Mouse (Mus musculus) lung, postnatal 4 days (tissue): ENCODE data around the gene Cdk8.

Experiments used
- DNase-seq, 2 experiments: peaks; one replicate each; pipeline ENCODE4 v3.0.0; 2021

The Cdk8 gene

DNA sequence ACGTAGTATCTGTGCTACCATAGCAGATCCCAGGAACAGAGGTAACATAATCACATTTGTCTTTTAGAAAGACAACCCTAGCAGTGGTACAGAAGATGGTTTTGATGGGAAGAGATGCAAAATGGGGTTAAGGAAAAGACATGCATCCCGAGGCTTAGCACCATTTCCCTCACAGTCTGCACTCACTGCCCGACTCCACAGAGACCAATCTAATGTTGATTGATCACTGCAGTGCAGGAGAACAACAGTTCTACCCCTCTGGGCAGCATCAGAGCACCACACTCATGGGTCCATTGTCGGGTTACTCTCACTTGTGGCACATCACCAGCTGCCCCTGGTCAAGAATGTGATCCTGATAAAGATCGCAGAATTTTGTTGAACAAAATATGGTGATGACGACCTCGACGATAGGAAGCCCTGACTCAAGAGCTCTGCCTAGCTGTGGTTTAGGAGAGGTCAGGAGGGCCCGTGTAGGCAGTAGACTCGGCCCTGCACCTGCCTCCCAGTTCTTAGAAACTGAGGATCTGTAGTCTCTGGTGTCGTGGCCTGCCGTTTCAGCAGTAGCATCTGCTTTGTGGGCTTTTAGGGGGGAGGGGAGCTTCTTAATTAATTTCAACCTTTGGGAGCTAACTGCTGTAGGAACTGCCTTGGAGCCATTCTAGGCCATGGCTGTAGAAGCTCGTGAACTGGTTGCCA is 51.0 kb downstream of the Cdk8 start:
- DNase-seq, result no peak

DNA sequence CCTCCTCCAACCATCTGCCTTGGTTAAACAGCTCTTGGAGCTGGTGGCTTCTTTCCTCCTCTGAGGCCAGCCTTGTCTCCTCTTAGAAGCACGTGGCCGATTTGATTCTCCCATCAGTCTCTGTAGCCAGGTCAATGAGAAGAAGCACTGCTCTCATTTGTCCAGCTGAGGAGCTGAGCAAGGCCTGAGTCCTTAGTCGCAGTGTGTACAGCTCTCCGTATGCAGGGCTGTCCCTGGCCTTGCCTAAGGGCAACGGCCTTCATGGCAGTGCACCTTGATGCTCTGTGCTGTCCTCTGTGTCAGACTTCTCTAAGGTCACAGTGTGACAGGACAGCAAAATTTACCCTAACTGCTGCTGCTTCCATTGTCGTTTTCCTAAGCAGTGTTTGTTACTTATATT is 52.9 kb downstream of the Cdk8 start:
- no peak for DNase-seq

DNA sequence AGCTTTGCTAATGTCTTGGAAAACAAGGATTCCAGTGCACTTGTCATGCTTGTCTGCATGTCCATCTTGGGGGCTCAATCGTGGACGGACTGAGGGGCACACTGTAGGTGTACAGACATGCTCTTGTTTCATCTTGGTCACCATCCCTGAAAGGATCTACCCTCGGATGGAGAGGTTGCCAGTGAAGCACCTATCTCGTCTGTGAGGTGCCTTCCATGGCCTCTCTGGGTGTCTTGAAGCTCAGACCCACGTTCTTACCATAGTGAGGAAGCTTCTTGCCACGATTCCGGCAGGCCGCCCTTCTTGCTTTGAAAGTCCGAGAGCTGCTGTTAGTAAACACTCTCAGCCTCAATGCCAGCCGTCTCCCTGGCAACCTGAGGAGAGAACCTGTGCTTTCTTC is 56.4 kb downstream of the Cdk8 start:
- DNase-seq, result no peak

DNA sequence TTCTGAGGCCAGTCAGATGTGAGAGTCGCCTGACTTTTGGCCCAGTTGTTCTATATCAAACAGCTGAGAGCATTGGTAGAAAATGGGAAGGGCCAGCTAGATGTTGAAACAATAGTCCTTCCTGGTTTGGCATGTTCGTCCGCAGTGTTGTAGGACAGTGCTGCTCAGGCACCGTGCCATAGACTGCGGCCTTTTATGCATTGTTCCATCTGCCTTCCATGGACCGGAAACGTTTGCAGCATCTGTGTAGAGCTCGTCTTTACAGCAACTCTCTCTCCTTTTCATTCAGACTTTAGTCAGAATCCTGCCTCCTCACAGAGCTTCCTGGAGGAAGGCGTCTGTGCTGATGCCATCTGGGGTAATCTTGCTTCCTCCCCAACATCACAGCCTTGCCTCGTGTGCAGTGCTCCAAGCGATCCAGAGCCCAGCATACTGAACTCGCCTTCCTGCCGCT is 57.0 kb downstream of the Cdk8 start:
- no peak for DNase-seq

DNA sequence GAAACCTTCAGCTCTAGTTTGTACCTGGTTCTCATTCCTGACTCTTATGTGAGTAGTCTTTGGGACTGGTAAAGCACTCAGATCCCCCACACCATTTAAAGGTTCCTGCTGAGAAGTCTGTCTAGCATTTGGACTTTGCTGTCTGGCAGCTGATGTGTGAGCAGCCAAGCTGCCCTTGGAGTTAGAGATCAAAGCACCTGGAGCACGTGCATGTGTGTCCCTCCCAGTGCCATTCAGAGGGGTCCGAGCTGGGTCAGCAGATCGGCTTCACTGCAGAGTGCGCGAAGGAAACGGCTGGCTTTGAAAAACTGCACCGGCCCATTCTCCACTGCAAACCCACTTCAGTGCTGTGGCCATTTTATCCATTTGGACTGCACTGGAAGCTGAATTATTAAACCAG is 58.9 kb downstream of the Cdk8 start:
- no peak for DNase-seq

DNA sequence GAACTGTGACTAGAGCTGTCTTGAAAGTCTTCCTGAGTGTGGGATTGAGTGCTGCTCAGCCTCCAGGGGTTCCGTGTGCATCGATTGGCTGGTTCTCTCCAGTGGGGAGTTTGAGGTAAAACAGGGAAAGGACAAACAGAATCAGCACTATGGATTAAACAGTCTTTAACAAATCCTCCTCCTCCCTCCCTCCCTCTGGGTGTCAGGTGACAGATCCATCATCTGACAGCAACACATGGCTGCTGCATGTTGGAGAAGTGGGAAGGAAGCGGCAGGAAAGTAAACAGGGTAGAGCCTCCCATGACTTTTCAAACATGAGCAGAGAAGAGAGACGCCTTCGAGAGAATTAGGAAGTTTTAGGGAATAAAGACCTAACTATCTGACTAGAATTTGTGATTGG is 59.4 kb downstream of the Cdk8 start:
- no peak for DNase-seq

DNA sequence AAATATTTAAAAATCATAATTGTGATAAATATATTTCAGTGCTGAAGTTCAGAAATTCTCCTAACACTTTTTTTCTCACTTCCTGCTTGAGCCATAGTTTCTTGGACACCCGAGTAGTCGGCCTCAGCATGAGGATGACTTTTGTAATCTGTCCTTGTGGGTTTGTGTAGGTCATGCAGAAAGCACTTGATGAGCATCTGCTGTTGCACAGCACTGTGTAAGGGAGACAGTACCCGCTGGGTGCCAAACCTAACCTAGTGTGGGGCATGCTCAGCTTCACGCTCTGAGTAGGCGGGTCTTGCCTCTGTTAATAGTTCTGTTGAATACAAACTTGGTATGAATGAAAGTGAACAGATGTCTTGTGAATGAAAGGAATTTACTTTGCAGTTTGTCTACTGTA is 60.5 kb downstream of the Cdk8 start:
- DNase-seq, result no peak

DNA sequence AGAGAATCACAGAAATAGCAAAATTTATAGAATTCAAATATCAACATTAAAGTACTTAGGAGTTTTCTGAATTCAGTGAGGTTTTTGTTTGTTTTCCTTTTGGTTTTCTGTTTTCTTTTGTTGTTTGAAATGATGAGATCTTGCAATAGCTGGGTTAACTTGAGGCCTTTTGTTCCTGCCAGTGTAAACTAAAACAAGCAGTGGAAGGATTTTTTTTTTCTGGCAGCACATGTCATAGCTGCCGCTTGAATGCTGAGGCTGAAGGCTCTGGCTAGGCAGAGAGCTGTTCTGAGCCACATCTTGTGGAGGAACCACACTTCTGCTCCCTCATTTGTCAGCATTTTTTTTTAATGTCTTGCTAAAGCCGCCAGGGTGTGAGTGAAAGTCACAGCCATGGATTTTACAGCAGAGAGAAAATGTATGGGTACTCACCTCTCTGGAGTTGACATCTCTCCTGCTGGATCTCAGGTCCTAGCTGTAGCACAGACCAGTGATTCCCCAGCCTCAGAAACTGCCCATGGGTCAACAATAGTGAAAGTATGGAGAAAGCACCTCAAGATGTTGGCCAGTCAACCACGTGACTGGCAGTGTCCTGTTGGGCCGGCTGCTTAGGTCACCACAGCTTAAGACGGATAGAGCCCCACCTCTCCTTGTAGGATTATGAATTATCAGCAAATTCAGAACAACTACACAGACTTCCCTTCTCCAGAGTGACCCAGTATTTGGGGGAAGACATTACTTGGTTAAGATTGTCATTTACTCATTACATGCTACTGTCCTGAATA is 62.1 kb downstream of the Cdk8 start:
- DNase-seq, result no peak

DNA sequence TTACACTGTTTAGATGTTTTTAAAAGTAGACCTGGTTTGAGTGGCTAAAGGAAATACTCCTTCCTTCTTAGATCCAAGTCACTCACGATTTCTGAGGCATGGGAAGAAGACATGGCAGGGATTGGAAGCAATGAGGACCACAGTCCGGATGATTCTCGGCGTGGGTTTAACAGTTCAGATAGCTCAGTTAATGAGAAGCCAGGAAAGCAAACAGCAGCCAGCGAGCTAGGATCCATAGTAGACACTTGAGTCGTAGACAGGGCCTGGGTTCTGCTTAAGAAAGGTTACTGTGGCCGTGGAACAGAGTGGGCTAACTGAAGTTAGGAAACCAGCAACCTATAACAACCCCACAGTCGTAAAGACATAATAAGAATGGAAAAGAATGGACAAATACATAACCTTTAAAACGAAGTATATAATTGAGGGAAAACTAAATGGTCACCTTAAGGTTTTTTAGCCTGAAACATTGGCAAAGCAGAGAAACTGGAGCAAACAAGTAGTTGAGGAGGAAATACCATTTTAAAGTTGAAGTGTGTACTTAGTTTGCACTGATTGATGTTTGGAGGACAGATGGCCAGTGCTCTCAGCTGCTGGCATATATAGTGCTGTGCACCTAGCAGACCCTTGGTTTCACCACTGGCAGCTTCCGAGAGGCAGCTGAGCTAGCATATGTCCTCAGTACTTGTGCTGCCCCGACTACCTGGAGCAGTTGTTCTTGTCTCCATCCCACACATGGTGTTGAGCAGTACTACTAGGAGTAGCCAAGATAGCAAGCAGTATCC is 63.1 kb downstream of the Cdk8 start:
- peak in 1 of 2 experiments; percentile 59 for DNase-seq

DNA sequence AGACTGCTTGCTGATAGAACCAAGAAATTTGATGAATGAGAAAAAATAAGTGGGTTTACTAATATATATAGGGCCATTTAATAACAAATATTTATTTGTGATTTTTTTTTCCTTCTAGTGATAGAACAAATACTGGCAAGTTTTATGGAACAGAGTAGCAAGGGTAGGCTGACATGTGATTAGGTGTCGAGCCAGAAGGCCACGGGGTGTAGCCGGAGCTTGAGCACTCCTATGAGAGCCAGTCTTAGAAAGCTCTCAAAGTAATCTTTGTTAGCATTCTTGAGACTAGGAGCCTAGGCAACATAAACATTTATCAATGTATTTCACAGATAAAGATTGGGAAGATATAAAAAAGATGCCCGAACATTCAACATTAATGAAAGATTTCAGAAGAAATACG is 63.8 kb downstream of the Cdk8 start:
- DNase-seq, result no peak

DNA sequence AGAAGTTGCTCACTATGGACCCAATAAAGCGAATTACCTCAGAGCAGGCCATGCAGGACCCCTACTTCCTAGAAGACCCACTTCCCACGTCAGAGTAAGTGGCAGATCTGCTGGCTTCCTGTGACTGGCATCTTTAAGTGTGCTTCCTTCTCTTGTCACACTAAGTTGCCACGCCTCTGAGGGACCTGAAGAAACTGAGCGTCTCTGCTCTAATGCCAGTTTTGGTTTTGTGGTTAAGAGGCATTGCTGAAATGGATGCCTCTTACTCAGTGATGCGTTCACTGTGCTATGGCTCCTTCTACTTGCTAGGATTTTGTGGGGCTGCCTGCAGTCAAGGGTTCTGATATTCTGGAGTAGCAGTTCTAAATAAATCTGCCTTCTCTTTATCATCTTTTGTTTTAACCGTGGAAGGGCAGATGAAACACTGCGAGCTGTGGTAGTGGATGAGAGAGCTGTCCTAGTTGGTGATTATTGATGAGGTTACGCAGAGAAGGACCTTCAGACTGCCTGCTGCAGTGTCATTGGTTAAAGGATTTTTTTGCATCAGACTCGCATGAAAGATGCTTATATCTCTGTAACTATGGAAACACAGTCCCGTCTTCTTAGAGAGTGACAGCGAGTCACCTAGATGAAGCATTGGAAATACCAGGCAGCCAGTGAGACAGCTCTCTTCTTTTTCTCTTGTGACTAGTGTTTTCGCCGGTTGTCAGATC is 67.9 kb downstream of the Cdk8 start:
- no peak for DNase-seq

DNA sequence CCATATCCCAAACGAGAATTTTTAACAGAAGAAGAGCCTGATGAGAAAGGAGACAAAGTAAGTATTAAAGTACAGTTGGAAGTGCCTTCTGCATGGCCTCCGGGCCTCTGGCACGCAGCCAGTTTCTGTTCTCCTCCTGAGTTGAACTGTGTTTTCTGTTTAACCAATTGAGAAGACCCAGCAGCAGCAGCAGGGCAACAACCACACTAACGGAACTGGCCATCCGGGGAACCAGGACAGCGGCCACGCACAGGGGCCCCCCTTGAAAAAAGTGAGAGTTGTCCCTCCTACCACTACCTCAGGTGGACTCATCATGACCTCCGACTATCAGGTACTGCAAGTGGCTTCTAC is 68.5 kb downstream of the Cdk8 start:
- peak; percentile 46 to 53 for DNase-seq

DNA sequence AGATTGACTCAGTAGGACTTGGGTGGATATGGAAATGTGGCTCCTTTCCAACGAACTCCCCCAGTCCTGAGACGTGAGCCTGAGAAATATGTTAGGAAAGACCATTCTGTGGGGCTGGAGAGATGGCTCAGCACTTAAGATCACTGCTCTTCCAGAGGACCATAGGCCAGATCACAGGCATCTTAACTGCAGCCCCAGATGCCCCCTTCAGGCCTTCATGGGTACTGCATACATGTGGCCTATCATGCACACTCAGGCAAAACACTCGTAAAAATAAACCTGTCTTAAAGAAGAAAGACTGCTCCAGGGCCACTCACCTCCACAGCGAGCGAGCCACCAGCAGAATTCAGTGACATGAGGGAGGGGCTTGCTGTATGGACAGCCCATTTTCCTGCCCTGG is 72.4 kb downstream of the Cdk8 start:
- peak; percentile 66 to 78 for DNase-seq

DNA sequence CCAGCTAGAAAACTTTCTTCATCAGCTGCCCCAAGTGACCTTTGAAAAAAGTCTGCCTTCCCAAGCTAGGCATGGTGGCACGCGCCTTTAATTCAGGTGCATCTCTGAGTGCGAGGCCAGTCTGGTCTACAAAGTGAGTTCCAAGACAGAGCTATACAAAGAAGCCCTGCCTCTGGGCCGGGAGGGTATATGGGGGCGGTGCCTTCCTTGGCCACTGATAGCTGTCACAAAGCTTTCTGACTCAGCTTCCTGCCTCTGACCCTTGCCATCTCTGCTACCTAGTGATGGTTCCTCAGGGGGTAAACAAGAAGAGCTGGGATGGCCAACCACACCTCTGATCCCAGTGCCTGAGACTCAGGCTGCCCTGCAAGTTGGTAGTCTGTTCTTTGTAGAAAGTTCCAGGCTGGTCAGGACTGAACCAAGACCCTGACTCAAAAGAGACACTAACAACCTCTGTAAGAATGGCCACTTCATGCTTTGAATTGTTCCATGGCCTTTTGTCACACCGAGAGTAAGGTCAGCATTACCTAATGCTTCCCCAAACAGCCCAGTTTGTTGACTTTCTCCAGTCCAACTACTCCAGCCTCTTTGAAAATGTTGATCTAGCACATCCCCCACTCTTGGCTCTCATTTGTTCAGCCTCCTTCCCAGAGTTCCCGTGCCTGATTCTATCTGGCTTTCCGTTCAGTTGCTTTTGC is 76.2 kb downstream of the Cdk8 start:
- peak in 1 of 2 experiments; percentile 34 for DNase-seq

DNA sequence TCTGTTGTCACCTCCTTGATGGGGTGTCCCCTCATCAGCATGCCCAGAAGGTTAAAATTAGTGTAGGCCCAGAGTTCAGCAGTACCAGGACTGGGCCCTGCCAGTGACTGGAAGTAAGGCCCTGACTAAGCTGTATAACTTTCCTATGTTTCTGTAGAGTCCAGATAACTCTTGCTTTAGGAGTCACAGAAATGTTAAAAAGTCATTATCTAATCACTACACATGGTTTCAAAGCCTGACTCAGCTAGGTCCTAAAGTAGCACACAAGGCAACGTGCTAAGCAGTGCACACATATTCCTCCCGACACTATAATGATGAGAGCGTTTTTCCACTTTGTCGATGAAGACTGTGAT is 76.7 kb downstream of the Cdk8 start:
- DNase-seq, result no peak

DNA sequence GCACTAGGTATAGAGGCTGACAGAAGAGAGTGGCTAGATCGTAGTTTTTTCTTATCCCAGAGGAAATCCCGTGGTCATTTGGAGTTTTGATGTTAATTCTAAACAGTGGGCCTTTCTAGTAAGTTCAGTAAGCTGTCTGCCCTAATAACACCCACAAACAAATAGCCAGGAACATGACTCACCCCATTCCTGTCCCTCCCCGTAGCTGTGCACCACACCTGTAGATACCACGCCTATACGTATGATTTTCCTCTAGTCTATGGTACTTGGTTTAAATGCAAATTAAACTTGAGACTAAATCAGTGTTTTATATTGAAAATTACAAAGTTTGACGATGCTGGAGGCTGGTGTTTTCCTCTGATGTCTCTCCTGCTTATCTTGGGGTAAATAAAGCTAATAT is 83.5 kb downstream of the Cdk8 start:
- DNase-seq, result no peak

DNA sequence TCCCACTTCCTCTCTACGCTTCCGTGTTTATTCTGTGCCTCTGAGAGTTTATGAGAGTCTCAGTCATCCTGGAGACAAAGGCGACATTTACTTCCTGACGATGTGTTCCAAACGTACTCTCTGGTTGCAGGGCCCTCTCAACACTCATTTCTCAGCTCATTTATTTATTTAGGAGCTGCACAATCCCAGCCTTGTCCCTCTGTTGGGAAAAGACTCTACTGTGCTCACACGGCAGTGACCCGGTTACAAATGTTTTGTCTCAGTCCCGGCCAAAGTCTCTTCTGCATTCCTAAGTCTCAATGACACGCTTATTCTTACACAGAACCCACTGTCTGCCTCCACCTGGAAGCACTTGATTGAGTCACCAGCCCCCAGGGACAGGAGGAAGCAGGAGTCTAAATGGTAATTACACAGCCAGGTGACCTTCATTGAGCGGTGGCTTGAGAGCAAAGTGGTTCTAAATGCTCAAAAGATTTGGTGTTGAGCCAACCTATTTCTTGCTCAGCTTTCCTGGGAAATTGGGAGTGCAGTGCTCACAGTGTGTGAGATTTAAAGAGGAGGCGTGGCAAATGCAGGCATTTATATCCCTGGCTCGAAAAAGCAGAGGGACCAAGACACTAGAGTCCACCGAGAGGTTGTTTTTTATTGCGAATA is 84.4 kb downstream of the Cdk8 start:
- peak; percentile 33 to 48 for DNase-seq

DNA sequence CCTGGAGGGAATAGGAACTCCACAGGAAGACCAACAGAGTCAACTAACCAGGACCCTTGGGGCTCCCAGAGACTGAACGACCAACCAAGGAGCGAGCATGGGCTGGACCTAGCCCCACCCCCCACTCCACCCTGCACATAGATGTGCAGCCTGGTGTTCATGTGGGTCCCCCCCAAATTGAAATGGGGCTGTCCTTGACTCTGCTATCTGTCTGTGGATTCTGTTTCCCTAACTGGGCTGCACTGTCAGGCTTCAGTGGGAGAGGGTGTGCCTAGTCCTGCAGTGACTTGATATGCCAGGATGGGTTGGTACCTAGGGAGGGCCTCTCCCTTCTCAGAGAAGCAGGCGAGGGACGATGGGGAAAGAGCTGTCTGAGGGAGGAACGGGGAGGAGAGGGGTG is 85.3 kb downstream of the Cdk8 start:
- no peak for DNase-seq

DNA sequence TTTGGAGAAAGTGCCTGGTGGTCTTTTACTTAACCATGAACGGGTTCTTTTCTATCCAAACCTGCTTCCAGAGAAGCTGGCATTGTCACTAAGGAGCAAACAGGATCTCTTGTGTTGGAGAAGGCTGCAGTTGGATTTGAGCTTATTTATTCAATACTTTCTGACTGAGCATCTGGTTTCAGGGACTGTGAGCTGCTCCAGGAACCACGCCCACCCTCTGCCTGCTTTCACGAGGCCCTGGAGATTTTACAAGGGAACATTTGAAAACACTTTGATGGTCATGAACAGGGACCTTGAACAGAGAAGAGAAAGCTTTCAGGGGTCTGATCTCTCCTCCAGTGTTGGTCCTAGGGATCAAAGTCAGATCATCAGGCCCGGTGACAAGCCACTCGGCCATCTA is 87.0 kb downstream of the Cdk8 start:
- no peak for DNase-seq

DNA sequence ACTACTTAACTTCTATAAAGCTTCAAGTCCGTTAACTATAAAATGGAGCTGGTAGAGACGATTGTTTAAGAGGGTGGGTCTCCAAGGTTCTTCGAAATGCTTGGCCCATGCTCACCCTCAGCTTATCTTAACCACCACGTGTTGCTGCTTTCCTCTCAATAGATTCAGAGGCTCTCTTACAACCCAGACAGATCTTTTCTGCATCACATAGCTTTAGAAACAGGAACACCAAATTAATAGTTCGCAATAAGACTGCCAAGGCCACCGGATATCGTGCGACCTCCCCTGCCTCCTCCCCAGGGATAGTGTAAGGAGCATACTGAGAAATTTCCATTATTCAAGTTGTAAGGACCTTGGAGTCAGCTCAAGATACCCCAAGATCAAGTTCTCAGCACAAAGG is 87.4 kb downstream of the Cdk8 start:
- DNase-seq, result no peak

DNA sequence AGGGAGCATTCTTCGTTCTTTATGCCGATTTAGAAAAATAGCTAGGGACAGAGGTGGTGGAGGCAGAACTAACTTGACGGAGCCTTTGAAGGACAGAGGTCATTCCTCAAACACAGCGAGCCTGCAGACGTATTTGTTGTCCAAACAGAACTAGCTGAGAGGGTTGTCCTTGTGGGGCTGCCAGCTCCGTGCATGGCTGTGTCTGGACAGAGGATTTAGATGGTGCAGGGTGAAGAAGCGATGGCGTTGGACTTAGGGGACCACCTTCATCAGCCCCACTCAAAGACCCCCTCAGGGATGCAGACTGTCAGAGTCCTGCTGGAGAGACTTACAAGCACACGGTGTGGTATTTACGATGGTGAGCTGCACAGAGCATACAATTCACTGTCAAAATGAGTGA is 97.9 kb downstream of the Cdk8 start:
- no peak for DNase-seq

DNA sequence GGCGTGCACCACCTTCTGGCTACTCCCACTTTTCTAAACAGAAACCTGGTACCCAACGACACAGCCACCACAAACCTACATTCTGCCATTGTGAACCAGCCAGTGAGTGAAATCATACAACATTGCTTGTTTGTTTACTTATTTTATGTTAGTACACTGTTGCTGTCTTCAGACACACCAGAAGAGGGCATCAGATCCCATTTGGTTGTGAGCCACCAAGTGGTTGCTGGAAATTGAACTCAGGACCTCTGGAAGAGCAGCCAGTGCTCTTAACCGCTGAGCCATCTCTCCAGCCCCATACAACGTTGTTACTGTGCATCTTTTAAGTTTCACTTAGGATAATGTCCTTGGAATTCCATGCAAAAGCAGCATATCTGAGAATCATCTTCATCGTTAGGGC is 98.5 kb downstream of the Cdk8 start:
- DNase-seq, result no peak
